Comparison of ENCODE assay signal across 12 mouse cellular contexts in the genomic region with DNA sequence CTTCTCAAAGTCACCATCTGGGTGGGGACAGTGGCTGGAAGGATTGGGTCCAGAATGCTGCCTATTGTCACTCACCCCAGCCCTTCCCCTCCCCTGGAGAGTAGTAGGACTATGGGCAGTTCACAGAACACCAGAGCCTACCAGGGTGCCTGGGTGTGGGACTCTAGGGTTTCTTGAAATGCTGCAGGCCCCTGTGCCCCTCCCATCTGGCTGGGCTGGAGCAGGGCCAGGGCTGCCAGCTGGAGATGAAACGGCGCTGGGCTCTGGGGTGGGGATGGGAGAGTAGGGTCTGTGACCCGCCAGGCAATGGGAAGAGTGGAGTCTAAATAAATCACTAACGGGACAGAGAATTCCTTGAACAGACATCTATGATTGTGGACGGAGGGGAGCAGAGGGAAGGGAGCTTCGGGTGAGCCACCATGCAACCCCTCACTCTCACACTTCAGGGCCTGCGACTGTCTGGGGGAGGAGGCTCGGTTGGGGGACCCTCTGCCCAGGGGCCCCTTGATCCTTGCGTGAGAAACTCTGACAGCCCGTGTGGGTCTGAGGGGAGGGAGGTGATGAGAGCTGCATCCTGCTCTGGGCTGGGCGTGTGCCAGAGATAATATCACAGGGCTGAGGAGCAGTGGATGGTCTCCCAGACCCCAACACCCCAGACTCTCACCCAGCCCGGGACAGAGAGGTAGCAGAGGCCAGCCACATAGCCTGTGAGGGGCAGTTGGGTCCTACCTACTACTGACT. TPM values are rescaled to one million over a fixed set of nuclear protein-coding genes. Genes with fewer than 3 reads are reported as not detected.
DNase-seq lines count a peak whose midpoint lies in the region; ATAC-seq and TF ChIP-seq lines count a peak whose summit lies in the region.
"Had no signal": no experiment of that assay in that cellular context is flagged by ENCODE, and none has a peak within 500 bp of the region (broad histone marks: within the 10 kb centered on the region; RNA-seq: fewer than 3 reads in every experiment).

No protein-coding gene starts in this region.

- H3K4me1 ChIP-seq in hindbrain, embryonic 10.5 days (replicated peaks) = peaks cover 65% of the 10 kb centered on the region
- peaks cover 2% of the 10 kb centered on the region; the same call in 1 of the 2 replicates for H3K4me1 ChIP-seq in hindbrain, embryonic 11.5 days (replicated peaks; ENCODE audit: control insufficient read depth, insufficient read depth, low read length)
- peaks cover 31% of the 10 kb centered on the region for H3K4me1 ChIP-seq in midbrain, embryonic 13.5 days (replicated peaks)
- no peaks in the 10 kb centered on the region for H3K4me1 ChIP-seq in midbrain, postnatal 0 days (ENCODE audit: insufficient read depth, low read length)
- H3K4me1 ChIP-seq in embryonic facial prominence, embryonic 13.5 days = peaks cover 67% of the 10 kb centered on the region
- peaks cover 22% of the 10 kb centered on the region for H3K4me1 ChIP-seq in stomach, embryonic 15.5 days

- no peak overlapping the region for H3K4me3 ChIP-seq in hindbrain, embryonic 10.5 days
- no peak overlapping the region for H3K4me3 ChIP-seq in hindbrain, embryonic 11.5 days (ENCODE audit: low read depth, low read length)
- H3K4me3 ChIP-seq in midbrain, embryonic 13.5 days (replicated peaks) = no peak overlapping the region
- H3K4me3 ChIP-seq in midbrain, postnatal 0 days (ENCODE audit: low read depth, low read length) = no peak overlapping the region
- H3K4me3 ChIP-seq in embryonic facial prominence, embryonic 13.5 days = no peak overlapping the region
- H3K4me3 ChIP-seq in stomach, embryonic 15.5 days (replicated peaks) = no peak overlapping the region

- H3K9ac ChIP-seq in hindbrain, embryonic 11.5 days (ENCODE audit: low read depth, low read length) = no peak overlapping the region
- H3K9ac ChIP-seq in midbrain, embryonic 13.5 days (replicated peaks) = no peak overlapping the region
- no peak overlapping the region for H3K9ac ChIP-seq in midbrain, postnatal 0 days (replicated peaks; ENCODE audit: low read length, poor library complexity, severe bottlenecking)
- H3K9ac ChIP-seq in embryonic facial prominence, embryonic 13.5 days = peak overlapping the region; percentile 49; the same call in 1 of the 2 replicates
- no peak overlapping the region for H3K9ac ChIP-seq in stomach, embryonic 15.5 days

- no peak for ATAC-seq in hindbrain, embryonic 11.5 days (ENCODE audit: low FRiP score)
- 0 out of 2 replicates have a peak, but pooled peaks have one; percentile 28 for ATAC-seq in midbrain, embryonic 13.5 days
- ATAC-seq in midbrain, postnatal 0 days (ENCODE audit: low FRiP score) = no peak
- ATAC-seq in embryonic facial prominence, embryonic 13.5 days (ENCODE audit: insufficient number of reproducible peaks, insufficient read depth, low FRiP score, low TSS enrichment, low read depth) = no peak
- ATAC-seq in stomach, embryonic 15.5 days (ENCODE audit: insufficient read depth, low FRiP score, low read depth) = peak; percentile 15; the same call in 1 of the 2 replicates

- H3K36me3 ChIP-seq in hindbrain, embryonic 10.5 days = no peaks in the 10 kb centered on the region
- H3K36me3 ChIP-seq in hindbrain, embryonic 11.5 days (ENCODE audit: control insufficient read depth, insufficient read depth, low read length) = no peaks in the 10 kb centered on the region
- H3K36me3 ChIP-seq in midbrain, embryonic 13.5 days = no peaks in the 10 kb centered on the region
- H3K36me3 ChIP-seq in midbrain, postnatal 0 days (ENCODE audit: insufficient read depth, low read length) = no peaks in the 10 kb centered on the region
- no peaks in the 10 kb centered on the region for H3K36me3 ChIP-seq in embryonic facial prominence, embryonic 13.5 days
- no peaks in the 10 kb centered on the region for H3K36me3 ChIP-seq in stomach, embryonic 15.5 days

- peaks cover 30% of the 10 kb centered on the region for H3K27me3 ChIP-seq in hindbrain, embryonic 10.5 days (ENCODE audit: insufficient read depth, poor library complexity, severe bottlenecking)
- no peaks in the 10 kb centered on the region for H3K27me3 ChIP-seq in hindbrain, embryonic 11.5 days (ENCODE audit: control insufficient read depth, insufficient read depth, low read length)
- 0 out of 2 replicates have a peak, but pooled peaks cover 4% of the 10 kb centered on the region for H3K27me3 ChIP-seq in midbrain, embryonic 13.5 days
- no peaks in the 10 kb centered on the region for H3K27me3 ChIP-seq in midbrain, postnatal 0 days (ENCODE audit: insufficient read depth, low read length)
- peaks cover 4% of the 10 kb centered on the region; the same call in 1 of the 2 replicates for H3K27me3 ChIP-seq in embryonic facial prominence, embryonic 13.5 days
- H3K27me3 ChIP-seq in stomach, embryonic 15.5 days (replicated peaks) = no peaks in the 10 kb centered on the region

- no peak for TF ChIP-seq CTCF in midbrain, postnatal 0 days (IDR thresholded peaks at IDR 0.05)

- no peak for DNase-seq in hindbrain, embryonic 10.5 days (ENCODE audit: low spot score)
- no peak for DNase-seq in hindbrain, embryonic 11.5 days (ENCODE audit: low spot score)
- no peak for DNase-seq in midbrain, postnatal 0 days (ENCODE audit: low spot score)
- DNase-seq in thymus, postnatal 10 days (ENCODE audit: low spot score in 2 of 2) = no peak
- DNase-seq: cerebellum, adult 18-20 months; right cerebral cortex, postnatal 14 days; thymus, adult 2 months had no signal

- no peaks in the 10 kb centered on the region for H3K9me3 ChIP-seq in hindbrain, embryonic 10.5 days
- H3K9me3 ChIP-seq in hindbrain, embryonic 11.5 days (ENCODE audit: control insufficient read depth, low read length) = no peaks in the 10 kb centered on the region
- H3K9me3 ChIP-seq in midbrain, embryonic 13.5 days = no peaks in the 10 kb centered on the region
- H3K9me3 ChIP-seq in midbrain, postnatal 0 days (ENCODE audit: low read length) = no peaks in the 10 kb centered on the region
- H3K9me3 ChIP-seq in embryonic facial prominence, embryonic 13.5 days = no peaks in the 10 kb centered on the region
- H3K9me3 ChIP-seq in stomach, embryonic 15.5 days = no peaks in the 10 kb centered on the region

- WGBS in hindbrain, embryonic 10.5 days = 42% methylated on average over 12 of the region's 12 CpGs
- 41% methylated on average over 12 of the region's 12 CpGs for WGBS in hindbrain, embryonic 11.5 days
- WGBS in midbrain, embryonic 13.5 days = 38% methylated on average over 12 of the region's 12 CpGs
- WGBS in midbrain, postnatal 0 days = 36% methylated on average over 12 of the region's 12 CpGs
- 23% methylated on average over 12 of the region's 12 CpGs for WGBS in embryonic facial prominence, embryonic 13.5 days
- 16% methylated on average over 12 of the region's 12 CpGs for whole genome bisulfite sequencing in stomach, embryonic 15.5 days

- no peak overlapping the region for H3K4me2 ChIP-seq in hindbrain, embryonic 11.5 days (replicated peaks; ENCODE audit: low read depth, low read length)
- H3K4me2 ChIP-seq in midbrain, embryonic 13.5 days (replicated peaks) = no peak overlapping the region
- H3K4me2 ChIP-seq in midbrain, postnatal 0 days (ENCODE audit: low read depth, low read length, poor library complexity, severe bottlenecking) = no peak overlapping the region
- peak overlapping the region; percentile 20; the same call in 1 of the 2 replicates for H3K4me2 ChIP-seq in embryonic facial prominence, embryonic 13.5 days
- peak overlapping the region; percentile 13; the same call in 1 of the 2 replicates for H3K4me2 ChIP-seq in stomach, embryonic 15.5 days
- H3K4me2 ChIP-seq: liver, embryonic 11.5 days had no signal

- H3K27ac ChIP-seq in hindbrain, embryonic 10.5 days = peak overlapping the region; percentile 50
- H3K27ac ChIP-seq in hindbrain, embryonic 11.5 days (ENCODE audit: low read depth, low read length) = no peak overlapping the region
- H3K27ac ChIP-seq in midbrain, embryonic 13.5 days = no peak overlapping the region
- H3K27ac ChIP-seq in midbrain, postnatal 0 days (ENCODE audit: low read depth, low read length) = no peak overlapping the region
- H3K27ac ChIP-seq in embryonic facial prominence, embryonic 13.5 days = no peak overlapping the region
- no peak overlapping the region for H3K27ac ChIP-seq in stomach, embryonic 15.5 days

RNA-seq across cellular contexts. Expression of gene Wnt11, which starts 32.3 kb away (rescaled TPM):
- 0.66 and 1.9 TPM in 2 replicates for polyA plus RNA-seq in hindbrain, embryonic 10.5 days (2016; fragmentation: Nextera tagmentation; extraction: Ambion mirVana)
- 3.0 and 3.5 TPM in 2 replicates for polyA plus RNA-seq in hindbrain, embryonic 11.5 days (2014; fragmentation: Nextera tagmentation; extraction: Ambion mirVana)
- polyA plus RNA-seq in midbrain, embryonic 13.5 days (2015; fragmentation: Nextera tagmentation; extraction: Ambion mirVana) = 0.55 and 0.69 TPM in 2 replicates
- 3.2 and 3.7 TPM in 2 replicates for total RNA-seq in midbrain, postnatal 0 days (2014; rRNA removed)
- polyA plus RNA-seq in midbrain, postnatal 0 days (2015; fragmentation: Nextera tagmentation; extraction: Ambion mirVana) = 1.8 and 1.9 TPM in 2 replicates
- 10.8 and 12.4 TPM in 2 replicates for polyA plus RNA-seq in embryonic facial prominence, embryonic 13.5 days (2015; fragmentation: Nextera tagmentation; extraction: Ambion mirVana)
- 3.8 and 5.5 TPM in 2 replicates for polyA plus RNA-seq in stomach, embryonic 15.5 days (2015; fragmentation: Nextera tagmentation; extraction: Ambion mirVana)
- total RNA-seq: granulocyte monocyte progenitor cell, adult 5-6 weeks had no signal

Comparison
In these comparisons a context has a peak if more than half of its experiments do, and no peak if none do; other contexts are left out.
1. ATAC-seq: peak in midbrain, embryonic 13.5 days (single experiment) and stomach, embryonic 15.5 days (single experiment); none in hindbrain, embryonic 11.5 days (single experiment), midbrain, postnatal 0 days (single experiment) and embryonic facial prominence, embryonic 13.5 days (single experiment).
2. H3K4me2 ChIP-seq: peak in embryonic facial prominence, embryonic 13.5 days (single experiment) and stomach, embryonic 15.5 days (single experiment); none in hindbrain, embryonic 11.5 days (single experiment), midbrain, embryonic 13.5 days (single experiment) and midbrain, postnatal 0 days (single experiment).